Comparison of ENCODE assay signal across 11 mouse cellular contexts in the genomic region with DNA sequence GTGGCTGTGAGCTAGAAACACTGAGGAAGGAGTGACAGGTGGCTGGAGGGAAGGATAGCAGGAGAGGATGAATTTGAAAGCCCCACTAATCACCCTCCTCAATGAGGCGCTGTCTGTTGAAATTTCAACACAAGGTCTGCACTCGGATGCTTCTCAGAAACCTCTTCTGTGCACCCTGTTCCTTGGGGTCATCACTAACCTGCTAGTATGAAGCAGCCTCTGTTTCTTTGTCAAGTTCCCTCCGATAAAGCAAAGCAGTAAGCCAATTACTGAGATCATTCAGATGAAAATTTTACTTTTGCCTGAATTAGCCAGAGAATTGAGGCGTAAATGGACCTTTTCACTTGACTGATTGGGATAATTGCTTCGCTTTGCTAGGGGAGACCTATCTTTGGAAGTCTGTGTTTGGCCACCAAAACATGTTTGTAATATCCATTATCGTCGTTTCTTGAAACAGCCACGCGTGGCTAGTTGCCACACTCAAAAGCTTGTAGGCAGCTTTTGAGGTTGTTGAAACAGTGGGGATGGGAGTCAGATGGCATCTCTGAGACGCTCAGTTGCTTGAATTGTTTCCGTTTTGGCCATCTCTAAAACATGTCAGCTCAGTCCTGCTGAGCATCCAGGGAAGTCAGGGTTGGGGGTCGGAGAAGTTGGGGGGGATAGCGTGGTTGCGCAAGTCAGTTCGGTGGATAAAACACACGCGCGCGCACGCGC.
DNase-seq lines count a peak whose midpoint lies in the region; ATAC-seq and TF ChIP-seq lines count a peak whose summit lies in the region.
"Had no signal": no experiment of that assay in that cellular context is flagged by ENCODE, and none has a peak within 500 bp of the region (broad histone marks: within the 10 kb centered on the region; RNA-seq: fewer than 3 reads in every experiment).

No protein-coding gene starts in this region.

- H3K9ac ChIP-seq in kidney, embryonic 16.5 days (replicated peaks; ENCODE audit: low read length): no peak overlapping the region
- no peak overlapping the region for H3K9ac ChIP-seq in embryonic facial prominence, embryonic 15.5 days
- no peak overlapping the region for H3K9ac ChIP-seq in hindbrain, embryonic 16.5 days (ENCODE audit: low read depth, low read length)
- H3K9ac ChIP-seq: liver, embryonic 15.5 days had no signal

- no peak overlapping the region for H3K27ac ChIP-seq in kidney, embryonic 16.5 days (ENCODE audit: low read length)
- no peak overlapping the region for H3K27ac ChIP-seq in embryonic facial prominence, embryonic 15.5 days (replicated peaks)
- H3K27ac ChIP-seq in hindbrain, embryonic 16.5 days (ENCODE audit: low read depth, low read length): peak overlapping the region; percentile 75
- peak overlapping the region; percentile 74; the same call in 1 of the 2 replicates for H3K27ac ChIP-seq in olfactory bulb, adult 2 months (ENCODE audit: insufficient read depth, low read depth, low read length)
- no peak overlapping the region for H3K27ac ChIP-seq in heart, embryonic 10.5 days
- H3K27ac ChIP-seq: liver, embryonic 15.5 days; stomach, postnatal 0 days had no signal

- TF ChIP-seq CTCF in olfactory bulb, adult 2 months (IDR thresholded peaks at IDR 0.05; ENCODE audit: insufficient read depth, low read depth, low read length): no peak

- no peak for DNase-seq in kidney, postnatal 10 days
- DNase-seq in spleen, postnatal 36 days (ENCODE audit: low spot score in 2 of 2): no peak
- no peak for DNase-seq in heart, embryonic 10.5 days (ENCODE audit: low spot score)
- no peak for DNase-seq in left cerebral cortex, postnatal 36 days (ENCODE audit: low spot score in 2 of 2)

- peak overlapping the region; percentile 19; the same call in 1 of the 2 replicates for H3K4me2 ChIP-seq in kidney, embryonic 16.5 days (replicated peaks; ENCODE audit: low read depth, low read length)
- H3K4me2 ChIP-seq in embryonic facial prominence, embryonic 15.5 days (replicated peaks): no peak overlapping the region
- peak overlapping the region; percentile 13 for H3K4me2 ChIP-seq in hindbrain, embryonic 16.5 days (ENCODE audit: low read length)
- H3K4me2 ChIP-seq: liver, embryonic 15.5 days had no signal

- no peaks in the 10 kb centered on the region for H3K9me3 ChIP-seq in kidney, embryonic 16.5 days (ENCODE audit: low read length)
- H3K9me3 ChIP-seq in embryonic facial prominence, embryonic 15.5 days (replicated peaks): no peaks in the 10 kb centered on the region
- H3K9me3 ChIP-seq in hindbrain, embryonic 16.5 days (ENCODE audit: control insufficient read depth, low read length): no peaks in the 10 kb centered on the region
- H3K9me3 ChIP-seq in heart, embryonic 10.5 days: no peaks in the 10 kb centered on the region
- H3K9me3 ChIP-seq: liver, embryonic 15.5 days had no signal

- H3K4me1 ChIP-seq in kidney, embryonic 16.5 days (ENCODE audit: insufficient read depth, low read length): no peaks in the 10 kb centered on the region
- H3K4me1 ChIP-seq in embryonic facial prominence, embryonic 15.5 days: no peaks in the 10 kb centered on the region
- peaks cover 8% of the 10 kb centered on the region for H3K4me1 ChIP-seq in hindbrain, embryonic 16.5 days (ENCODE audit: control insufficient read depth, insufficient read depth, low read depth, low read length)
- H3K4me1 ChIP-seq in olfactory bulb, adult 2 months (ENCODE audit: control insufficient read depth, insufficient read depth, low read length): 0 out of 2 replicates have a peak, but pooled peaks cover 4% of the 10 kb centered on the region
- H3K4me1 ChIP-seq in heart, embryonic 10.5 days: no peaks in the 10 kb centered on the region
- H3K4me1 ChIP-seq: liver, embryonic 15.5 days had no signal

- no peak overlapping the region for H3K4me3 ChIP-seq in kidney, embryonic 16.5 days (ENCODE audit: low read length)
- H3K4me3 ChIP-seq in embryonic facial prominence, embryonic 15.5 days (replicated peaks): no peak overlapping the region
- no peak overlapping the region for H3K4me3 ChIP-seq in hindbrain, embryonic 16.5 days (ENCODE audit: low read length)
- H3K4me3 ChIP-seq in olfactory bulb, adult 2 months (ENCODE audit: insufficient read depth, low read depth, low read length): peak overlapping the region; percentile 55
- H3K4me3 ChIP-seq in heart, embryonic 10.5 days: no peak overlapping the region
- H3K4me3 ChIP-seq: erythroblast, embryonic 14.5 days; liver, embryonic 15.5 days had no signal

- 80% methylated on average over 21 of the region's 21 CpGs for WGBS in kidney, embryonic 16.5 days
- 86% methylated on average over 21 of the region's 21 CpGs for WGBS in embryonic facial prominence, embryonic 15.5 days
- WGBS in hindbrain, embryonic 16.5 days: 62% methylated on average over 21 of the region's 21 CpGs
- WGBS in olfactory bulb, adult 2 months: 29% methylated on average over 21 of the region's 21 CpGs
- 92% methylated on average over 21 of the region's 21 CpGs for WGBS in heart, embryonic 10.5 days

- ATAC-seq in kidney, embryonic 16.5 days (ENCODE audit: low FRiP score, low TSS enrichment): 0 out of 2 replicates have a peak, but pooled peaks have one; percentile 46
- ATAC-seq in embryonic facial prominence, embryonic 15.5 days (ENCODE audit: insufficient number of reproducible peaks, low FRiP score, low TSS enrichment, low read depth): 0 out of 2 replicates have a peak, but pooled peaks have one; percentile 15
- ATAC-seq in hindbrain, embryonic 16.5 days: peak; percentile 35

- H3K27me3 ChIP-seq in kidney, embryonic 16.5 days (ENCODE audit: insufficient read depth, low read length): no peaks in the 10 kb centered on the region
- H3K27me3 ChIP-seq in embryonic facial prominence, embryonic 15.5 days: no peaks in the 10 kb centered on the region
- H3K27me3 ChIP-seq in hindbrain, embryonic 16.5 days (replicated peaks; ENCODE audit: control insufficient read depth, insufficient read depth, low read length): no peaks in the 10 kb centered on the region
- H3K27me3 ChIP-seq in heart, embryonic 10.5 days (ENCODE audit: insufficient read depth, poor library complexity, severe bottlenecking): no peaks in the 10 kb centered on the region
- H3K27me3 ChIP-seq: liver, embryonic 15.5 days had no signal

- TF ChIP-seq POLR2A in olfactory bulb, adult 2 months (IDR thresholded peaks at IDR 0.05; ENCODE audit: insufficient read depth, low read depth, low read length): no peak

- H3K36me3 ChIP-seq in kidney, embryonic 16.5 days (ENCODE audit: insufficient read depth, low read length): no peaks in the 10 kb centered on the region
- H3K36me3 ChIP-seq in embryonic facial prominence, embryonic 15.5 days: no peaks in the 10 kb centered on the region
- H3K36me3 ChIP-seq in hindbrain, embryonic 16.5 days (ENCODE audit: control insufficient read depth, insufficient read depth, low read length): no peaks in the 10 kb centered on the region
- H3K36me3 ChIP-seq in heart, embryonic 10.5 days: no peaks in the 10 kb centered on the region
- H3K36me3 ChIP-seq: liver, embryonic 15.5 days had no signal

- intact Hi-C loops in left cerebral cortex, postnatal 36 days (cut with DNase I): loop anchor here (5.0 kb wide), 2 partner anchors 141 to 249 kb away; no protein-coding TSS in a partner anchor

Comparison
In these comparisons a context has a peak if more than half of its experiments do, and no peak if none do; other contexts are left out.
1. H3K27ac ChIP-seq: peak in hindbrain, embryonic 16.5 days (single experiment) and olfactory bulb, adult 2 months (single experiment); none in kidney, embryonic 16.5 days (single experiment), embryonic facial prominence, embryonic 15.5 days (single experiment) and heart, embryonic 10.5 days (single experiment).
2. Peak in every context shown above with its lines, with median percentiles within 50 percentile points of each other: ATAC-seq.